Mouse (Mus musculus): ENCODE measurements around the gene Bace2.

GRCm38 (mm10) chr16:97357188-97357821 is 763 bp downstream of the Bace2 start:
- TF ChIP-seq CTCF (IDR thresholded peaks at IDR 0.05; ENCODE audit: insufficient read depth, low read length) (no peak), POLR2A (IDR thresholded peaks at IDR 0.05; ENCODE audit: borderline replicate concordance, extremely low read depth, low read depth, low read length) (no peak)

Data from lung, adult 2 months (tissue).